Mouse (Mus musculus) heart, adult 9 months (tissue): Measurements from ENCODE around the gene Kdm2a.

Experiments used
- DNase-seq, 2 experiments: peaks; one replicate each; pipeline ENCODE4 v3.0.0; 2022; ENCODE audit warnings: low spot score in 2 of 2

The Kdm2a gene

GRCm38 (mm10) chr19:4397798-4398629, at the start of gene Kdm2a:
TSS of gene Kdm2a (minus strand) at chr19:4398285.
- DNase-seq: peak; percentile 55 to 66

GRCm38 (mm10) chr19:4447445-4447844, 49.4 kb upstream of the Kdm2a start:
- no peak for DNase-seq

GRCm38 (mm10) chr19:4446661-4447420, 48.8 kb upstream of the Kdm2a start:
- no peak for DNase-seq

- DNase-seq: peak; percentile 55 to 73
Measured at GRCm38 (mm10) chr19:4442408-4442807, 44.3 kb upstream of the Kdm2a start.

- peak; percentile 48 to 58 for DNase-seq
Measured at GRCm38 (mm10) chr19:4441621-4442161, 43.6 kb upstream of the Kdm2a start.

- DNase-seq: peak in 1 of 2 experiments; percentile 34
Measured at GRCm38 (mm10) chr19:4441090-4441591, 43.1 kb upstream of the Kdm2a start.

- no peak for DNase-seq
Measured at GRCm38 (mm10) chr19:4440222-4440621, 42.1 kb upstream of the Kdm2a start.

- DNase-seq: peak; percentile 44 to 47
Measured at GRCm38 (mm10) chr19:4439161-4439801, 41.2 kb upstream of the Kdm2a start, which contains the start of gene Rhod. TSS of gene Rhod (minus strand) at chr19:4439432.

GRCm38 (mm10) chr19:4438791-4439160, 40.7 kb upstream of the Kdm2a start:
- no peak for DNase-seq

- no peak for DNase-seq
Measured at GRCm38 (mm10) chr19:4437886-4438285, 39.8 kb upstream of the Kdm2a start.

- no peak for DNase-seq
Measured at GRCm38 (mm10) chr19:4436254-4436653, 38.2 kb upstream of the Kdm2a start.

GRCm38 (mm10) chr19:4434999-4435398, 36.9 kb upstream of the Kdm2a start:
- no peak for DNase-seq

GRCm38 (mm10) chr19:4433756-4434155, 35.7 kb upstream of the Kdm2a start:
- DNase-seq: no peak

- DNase-seq: no peak
Measured at GRCm38 (mm10) chr19:4430091-4430620, 32.1 kb upstream of the Kdm2a start.

- DNase-seq: no peak
Measured at GRCm38 (mm10) chr19:4425610-4426366, 27.7 kb upstream of the Kdm2a start.

- no peak for DNase-seq
Measured at GRCm38 (mm10) chr19:4423021-4423420, 24.9 kb upstream of the Kdm2a start.

- no peak for DNase-seq
Measured at GRCm38 (mm10) chr19:4422581-4422980, 24.5 kb upstream of the Kdm2a start.

- no peak for DNase-seq
Measured at GRCm38 (mm10) chr19:4420153-4420910, 22.2 kb upstream of the Kdm2a start.

GRCm38 (mm10) chr19:4419711-4420110, 21.6 kb upstream of the Kdm2a start:
- no peak for DNase-seq

- DNase-seq: no peak
Measured at GRCm38 (mm10) chr19:4417713-4418112, 19.6 kb upstream of the Kdm2a start.
